Mouse (Mus musculus): ENCODE data around the gene Nup153.

The Nup153 gene

DNA sequence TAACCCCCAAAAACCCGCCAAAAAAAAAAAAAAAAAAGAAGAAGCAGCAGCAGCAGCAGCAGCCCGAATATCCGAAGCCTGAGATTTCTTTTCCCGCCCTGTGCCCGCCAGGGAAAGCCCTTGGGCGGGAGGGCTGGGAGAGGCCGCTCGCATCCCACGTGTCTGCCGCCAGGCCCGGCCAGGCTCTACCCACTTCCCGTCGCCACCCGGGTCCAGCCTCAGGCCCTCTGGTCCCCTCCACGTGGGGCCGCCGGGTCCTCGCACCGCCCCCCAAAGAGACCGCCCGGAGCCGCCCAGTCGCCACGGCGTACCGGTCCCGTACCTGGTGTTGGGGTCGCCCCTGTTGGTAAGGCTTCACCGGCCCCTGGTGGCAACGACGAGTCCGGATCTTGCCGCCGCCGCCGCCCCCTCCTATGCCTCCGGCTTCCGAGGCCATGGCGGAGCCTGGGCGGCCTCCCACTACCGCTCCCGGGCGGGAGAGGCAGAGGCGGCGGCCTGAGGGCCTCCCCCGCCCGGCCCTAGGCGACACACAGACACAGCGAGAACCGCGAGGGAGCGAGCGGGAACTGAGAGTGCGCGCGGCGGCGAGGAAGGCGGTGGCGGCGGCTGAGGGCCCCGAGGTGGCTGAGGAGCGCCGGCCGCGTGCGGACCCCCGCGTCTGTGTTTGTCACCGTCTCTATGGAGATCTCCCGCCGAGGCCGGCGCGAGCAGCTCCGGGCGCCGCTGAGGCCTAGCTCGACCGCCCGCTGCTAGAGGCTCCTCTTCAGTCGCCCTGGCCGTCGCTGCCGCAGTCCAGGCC lies 503 bp downstream of the Nup153 start:
- DNase-seq, result no peak

DNA sequence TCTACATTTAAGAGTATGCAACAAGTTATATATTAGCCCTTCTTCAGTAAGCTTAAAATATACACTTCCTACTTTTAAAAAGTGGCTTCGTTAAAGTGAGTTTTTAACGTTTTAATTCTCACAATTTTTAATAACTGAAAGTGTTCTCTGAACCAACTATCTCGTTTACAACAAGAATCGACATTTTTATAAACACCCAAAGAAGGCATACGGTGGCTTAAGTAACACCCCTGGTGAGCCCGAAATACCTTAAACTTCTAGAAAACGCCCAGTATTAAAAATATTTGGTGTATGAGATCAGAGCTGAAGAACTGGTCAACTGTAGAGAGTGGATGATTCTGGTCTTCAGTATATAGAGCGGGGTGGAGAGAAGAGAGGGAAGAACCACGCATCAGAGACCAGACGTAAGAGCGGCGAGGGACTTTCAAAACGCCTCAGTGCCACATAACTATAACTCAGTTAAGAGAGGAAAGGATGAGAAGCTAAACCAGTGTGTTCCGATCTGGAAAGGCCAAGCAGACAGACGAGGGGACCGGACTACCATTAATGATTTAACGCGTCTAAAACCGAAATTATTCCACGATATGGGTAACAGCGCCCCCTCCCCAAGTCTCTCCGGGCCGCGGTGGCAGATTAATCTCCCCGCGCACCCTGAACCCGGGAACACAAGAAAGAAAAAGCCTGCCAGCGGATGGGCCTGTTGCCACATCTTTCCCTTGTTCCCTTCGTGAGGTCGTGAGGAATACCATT lies 1.3 kb downstream of the Nup153 start:
- DNase-seq, result no peak

- no peak for DNase-seq
These were observed 2.5 kb downstream of the Nup153 start for GRCm38 (mm10) chr13:46725227-46725626.

DNA sequence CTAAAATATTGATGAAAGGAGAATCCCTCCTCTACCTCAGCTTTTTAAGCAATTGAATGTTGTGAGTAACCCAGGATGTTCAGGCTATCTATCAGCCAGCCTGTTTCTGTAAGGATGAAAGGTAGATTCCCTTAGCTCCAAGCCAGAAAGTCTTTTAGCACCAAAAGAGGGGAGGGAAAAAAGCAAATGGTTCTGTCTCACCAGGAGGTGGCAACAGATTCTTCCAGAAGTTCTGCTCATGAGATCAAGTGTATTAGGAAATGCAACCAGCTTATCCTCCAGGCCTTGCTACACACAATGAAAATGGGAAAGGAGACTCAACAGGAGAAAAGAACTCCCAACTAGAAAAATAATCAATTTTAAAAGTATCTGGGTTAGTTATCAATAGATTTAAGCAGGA lies 3.4 kb downstream of the Nup153 start:
- DNase-seq, result no peak

DNA sequence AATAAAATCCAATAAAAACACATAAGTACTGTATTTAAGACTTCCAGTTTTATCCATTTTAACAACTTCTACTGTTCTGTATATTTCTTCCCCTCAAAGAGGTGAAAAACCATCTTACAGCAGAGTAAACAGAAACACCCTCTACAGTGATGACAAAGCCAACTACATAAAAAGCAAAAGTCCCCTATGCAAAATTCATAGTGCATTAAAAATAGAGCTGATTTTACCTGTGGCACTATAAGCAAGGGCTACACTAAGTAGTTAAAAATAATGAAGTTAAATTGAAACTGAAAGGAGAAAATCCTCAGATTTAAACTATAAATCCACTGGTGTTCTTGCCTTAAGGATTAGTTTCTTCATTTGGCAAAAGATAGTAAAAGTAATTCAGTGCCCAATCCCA lies 6.7 kb downstream of the Nup153 start:
- no peak for DNase-seq

GRCm38 (mm10) chr13:46718893-46719400 lies 8.8 kb downstream of the Nup153 start:
- no peak for DNase-seq

GRCm38 (mm10) chr13:46715976-46716639 lies 11.6 kb downstream of the Nup153 start:
- DNase-seq, result no peak

GRCm38 (mm10) chr13:46713486-46713885 lies 14.3 kb downstream of the Nup153 start:
- no peak for DNase-seq

GRCm38 (mm10) chr13:46703138-46703537 lies 24.6 kb downstream of the Nup153 start:
- no peak for DNase-seq

GRCm38 (mm10) chr13:46701486-46701885 lies 26.3 kb downstream of the Nup153 start:
- DNase-seq, result no peak

GRCm38 (mm10) chr13:46699372-46699771 lies 28.4 kb downstream of the Nup153 start:
- no peak for DNase-seq

GRCm38 (mm10) chr13:46696788-46697187 lies 31.0 kb downstream of the Nup153 start:
- no peak for DNase-seq

DNA sequence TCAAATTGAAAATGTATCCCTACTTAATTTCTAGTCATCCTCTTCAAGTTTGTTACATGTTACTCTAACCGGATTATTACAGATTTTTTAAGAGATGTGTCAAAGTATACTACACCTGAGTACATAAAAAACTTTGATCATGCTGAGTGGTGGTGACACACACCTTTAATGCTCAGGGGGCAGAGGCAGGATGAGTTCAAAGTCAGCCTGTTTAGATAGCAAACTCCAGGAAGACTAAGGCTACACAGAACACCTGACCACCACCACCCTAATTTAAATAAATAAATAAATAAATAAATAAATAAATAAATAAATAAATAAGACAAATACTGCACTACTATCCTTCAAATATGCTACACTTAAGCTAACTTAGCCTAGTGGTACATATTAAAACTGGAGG lies 31.8 kb downstream of the Nup153 start:
- no peak for DNase-seq

GRCm38 (mm10) chr13:46695296-46695908 lies 32.3 kb downstream of the Nup153 start:
- no peak for DNase-seq

DNA sequence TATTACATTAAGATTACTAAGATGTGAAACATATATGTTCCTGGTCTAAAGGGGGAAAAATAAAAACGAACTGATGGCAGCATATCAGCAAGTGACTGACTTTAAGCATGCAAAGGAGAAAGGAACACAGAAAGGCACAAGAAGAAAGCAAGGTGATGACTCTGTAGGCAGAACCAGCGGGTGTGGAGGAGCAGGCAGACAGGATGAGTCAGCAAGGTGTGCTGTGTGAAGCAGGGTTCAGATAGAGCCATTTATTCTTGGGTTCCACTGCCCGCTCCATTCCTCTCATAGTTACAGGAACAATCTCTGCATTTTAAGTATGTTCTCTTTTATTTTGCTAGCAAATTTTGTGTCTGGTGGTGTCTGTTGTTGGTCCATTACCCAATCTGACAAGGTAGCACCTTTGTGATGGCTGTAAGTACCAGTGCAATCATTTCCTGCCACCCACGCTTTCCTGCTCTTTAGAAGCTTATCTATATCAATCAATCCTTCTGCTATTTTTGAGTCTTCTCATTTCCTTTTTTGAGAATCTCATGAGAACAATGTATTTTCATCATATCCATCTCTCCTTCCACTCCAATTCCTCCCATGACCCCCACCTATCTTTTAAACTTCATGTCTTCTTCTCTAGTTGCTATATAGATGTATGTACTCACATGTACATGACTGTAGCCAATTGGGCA lies 37.0 kb downstream of the Nup153 start:
- no peak for DNase-seq

DNA sequence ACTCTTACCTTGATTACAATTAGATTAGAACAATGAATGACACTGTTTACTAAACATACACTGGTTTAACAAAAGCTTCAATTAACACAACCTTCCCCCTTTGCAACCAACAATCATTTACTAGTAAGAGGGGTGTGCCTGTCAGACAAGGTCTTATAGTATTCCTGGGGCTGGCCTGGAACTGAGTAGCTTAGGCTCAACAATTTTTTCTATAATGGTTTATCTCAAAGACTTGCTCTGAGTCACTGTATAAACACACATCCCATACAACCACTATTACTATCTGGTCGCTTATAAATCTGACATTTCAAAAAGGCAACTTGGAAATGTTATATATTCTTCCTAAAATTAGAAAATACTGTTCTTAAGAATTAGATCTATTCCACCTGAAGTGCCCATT lies 44.4 kb downstream of the Nup153 start:
- no peak for DNase-seq

DNA sequence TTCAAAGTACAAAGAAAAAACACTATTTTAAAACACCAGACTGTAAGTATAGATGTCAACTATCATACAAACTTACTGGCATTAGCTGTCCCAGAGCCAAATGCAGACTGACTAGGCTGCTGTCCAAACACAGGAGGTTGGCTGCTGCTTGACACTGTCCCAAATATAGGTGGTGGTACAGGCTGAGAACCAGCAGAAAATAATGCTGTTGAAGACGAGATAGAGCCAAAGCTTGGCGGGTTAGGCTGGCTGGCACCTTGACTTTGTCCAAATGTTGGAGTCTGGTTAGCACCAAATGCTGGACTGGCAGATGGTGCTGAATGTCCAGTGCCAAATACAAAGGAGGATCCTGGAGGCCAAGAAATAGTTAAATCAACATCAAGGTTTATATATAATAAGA lies 44.8 kb downstream of the Nup153 start:
- DNase-seq, result no peak

DNA sequence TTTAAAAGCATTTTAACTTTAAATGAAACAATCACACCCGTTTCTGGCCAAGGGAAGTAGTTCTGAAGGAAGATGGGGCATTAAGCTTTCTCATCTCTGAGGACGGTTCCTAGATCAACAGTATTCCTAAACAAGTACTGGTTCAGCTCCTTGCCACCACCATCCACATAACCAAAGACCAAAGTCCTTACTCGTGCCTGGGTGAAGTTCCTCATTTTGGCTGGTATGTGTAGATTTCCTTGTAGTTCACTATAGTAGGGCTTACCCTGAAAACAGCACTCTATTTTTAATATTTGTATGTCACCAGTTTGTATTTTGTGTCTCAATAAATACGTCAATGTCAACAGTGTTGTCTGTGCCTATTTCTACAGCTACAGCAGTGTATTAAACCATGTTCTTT lies 50.0 kb downstream of the Nup153 start:
- no peak for DNase-seq

GRCm38 (mm10) chr13:46674601-46675000 lies 53.1 kb downstream of the Nup153 start:
- DNase-seq, result no peak

DNA sequence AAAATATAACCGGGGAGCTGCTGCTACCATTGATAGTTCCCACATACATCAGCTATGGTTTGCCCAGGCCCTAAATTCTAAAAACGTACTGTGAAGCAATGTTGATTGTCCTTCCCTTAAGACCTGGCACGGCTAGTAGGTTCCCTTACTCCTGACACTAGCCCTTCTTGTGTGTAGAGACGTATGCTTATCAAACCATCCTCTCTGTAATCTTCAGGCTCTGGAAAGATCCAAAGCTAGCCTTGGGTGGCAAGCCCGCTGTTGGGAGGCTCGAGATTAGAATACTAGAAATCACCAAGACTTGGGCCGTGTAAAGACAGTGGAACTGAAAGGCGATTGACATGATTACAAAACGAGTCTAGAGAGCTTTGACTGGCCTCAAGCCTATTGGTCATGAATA lies 57.2 kb downstream of the Nup153 start:
- DNase-seq, result no peak

DNA sequence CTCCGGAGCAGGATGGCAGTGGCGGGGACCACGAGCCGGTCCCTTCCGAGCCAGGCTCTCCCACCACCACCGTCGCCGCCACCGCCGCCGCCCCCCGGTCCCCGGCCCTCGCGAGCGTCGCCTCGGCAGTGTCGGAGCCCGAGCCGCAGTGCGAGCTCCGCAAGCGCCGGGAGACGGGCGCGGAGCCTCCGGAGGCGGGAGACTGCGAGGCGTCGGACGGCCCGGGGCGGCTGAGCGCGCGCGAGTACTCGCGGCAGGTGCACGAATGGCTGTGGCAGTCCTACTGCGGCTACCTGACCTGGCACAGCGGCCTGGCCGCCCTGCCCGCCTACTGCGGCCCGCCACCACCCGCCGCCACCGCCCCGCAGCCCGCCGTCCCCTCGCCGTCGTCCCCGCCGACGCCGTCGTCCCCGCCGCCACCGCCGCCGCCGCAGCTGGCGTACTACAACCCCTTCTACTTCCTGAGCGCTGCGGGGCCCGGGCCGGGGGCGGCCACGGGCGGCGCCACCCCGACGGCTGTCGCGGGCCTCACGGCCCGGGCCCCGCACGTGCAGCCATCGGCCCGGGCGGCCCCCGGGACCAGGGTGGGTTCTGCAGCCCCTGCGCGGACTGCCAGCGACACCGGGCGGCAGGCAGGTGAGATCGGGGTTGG lies 58.0 kb downstream of the Nup153 start:
- DNase-seq, result peak; percentile 40

DNA sequence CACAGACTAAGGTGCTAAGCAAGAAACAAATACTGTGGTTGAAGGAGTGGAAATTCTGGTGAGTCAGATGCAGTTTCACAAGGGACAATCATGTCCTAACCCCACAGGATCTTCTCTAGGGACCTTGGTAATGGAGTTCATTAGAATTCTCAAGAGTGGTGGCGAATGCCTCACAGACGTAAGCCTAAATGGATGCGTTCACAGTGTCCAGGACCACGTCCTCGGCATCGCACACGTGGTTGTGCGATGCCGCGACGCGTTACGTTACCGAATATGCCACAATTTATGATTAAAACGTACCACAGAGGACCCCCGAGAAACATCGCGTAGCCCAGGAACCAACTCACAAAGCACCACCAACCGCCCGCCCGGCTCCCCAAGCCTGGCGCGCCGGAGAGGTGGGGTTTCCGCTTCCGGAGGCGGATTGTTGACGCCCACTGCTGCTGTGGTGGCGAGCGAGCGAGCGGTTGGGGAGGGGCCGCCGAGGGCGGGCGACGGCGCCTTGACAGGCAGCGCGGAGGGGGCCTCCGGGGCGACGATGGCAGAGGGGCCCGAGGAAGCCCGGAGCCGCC lies 58.6 kb downstream of the Nup153 start, which contains the start of gene Fam8a1:
Fam8a1 (plus strand) TSS at position 475 of the 572 bp plus-strand sequence.
- peak; percentile 92 for DNase-seq

Data from right cerebral cortex, postnatal 25 days (tissue).